Mouse (Mus musculus): ENCODE measurements at regions not wholly inside any gene's neighbourhood (a gene's known extent, or its start where the extent isn't known, plus 50 kb on each side); places are given as distances from the start of the nearest gene placed in this dataset.

- TF ChIP-seq CTCF (IDR thresholded peaks at IDR 0.05): no peak
- no peak for TF ChIP-seq EP300 (IDR thresholded peaks at IDR 0.05; ENCODE audit: insufficient read depth, low read depth, low read length)
Measured at GRCm38 (mm10) chr2:135541930-135542329, 116.9 kb upstream of the Plcb4 start.

Measured in heart, adult 2 months (tissue).